Mouse (Mus musculus): ENCODE data around the gene Myog. TPM values are rescaled to one million over a fixed set of nuclear protein-coding genes. Genes with fewer than 3 reads are reported as not detected.

Gene Myog
- polyA plus RNA-seq, 1 experiment from 2014 or later: 0.32 TPM

GRCm38 (mm10) chr1:134264341-134264740 is 25.4 kb upstream of the Myog start:
- ATAC-seq: no peak
- Histone ChIP-seq H3K9ac (ENCODE audit: low read depth, low read length) (no peak overlapping the region), H3K4me2 (ENCODE audit: low read depth, low read length) (no peak overlapping the region), H3K27ac (ENCODE audit: low read length) (no peak overlapping the region), H3K4me1 (ENCODE audit: control insufficient read depth, insufficient read depth, low read length) (no peaks in the 10 kb centered on the region), H3K27me3 (replicated peaks; ENCODE audit: control insufficient read depth, insufficient read depth, low read length) (no peaks in the 10 kb centered on the region), H3K36me3 (ENCODE audit: control insufficient read depth, insufficient read depth, low read length) (no peaks in the 10 kb centered on the region), H3K9me3 (ENCODE audit: control insufficient read depth, low read length) (no peaks in the 10 kb centered on the region), H3K4me3 (ENCODE audit: low read length) (no peak overlapping the region)
- 90% methylated on average over 6 of the region's 6 CpGs for WGBS

- Histone ChIP-seq H3K9ac (ENCODE audit: low read depth, low read length) (no peak overlapping the region), H3K4me2 (ENCODE audit: low read depth, low read length) (no peak overlapping the region), H3K4me3 (ENCODE audit: low read length) (no peak overlapping the region), H3K9me3 (ENCODE audit: control insufficient read depth, low read length) (no peaks in the 10 kb centered on the region), H3K27ac (ENCODE audit: low read length) (no peak overlapping the region), H3K27me3 (replicated peaks; ENCODE audit: control insufficient read depth, insufficient read depth, low read length) (no peaks in the 10 kb centered on the region), H3K4me1 (ENCODE audit: control insufficient read depth, insufficient read depth, low read length) (no peaks in the 10 kb centered on the region), H3K36me3 (ENCODE audit: control insufficient read depth, insufficient read depth, low read length) (no peaks in the 10 kb centered on the region)
- 30% methylated on average over 2 of the region's 2 CpGs for WGBS
- ATAC-seq: no peak
Observed at GRCm38 (mm10) chr1:134265797-134266196, 24.0 kb upstream of the Myog start.

- Histone ChIP-seq H3K4me1 (ENCODE audit: control insufficient read depth, insufficient read depth, low read length) (no peaks in the 10 kb centered on the region), H3K27ac (ENCODE audit: low read length) (no peak overlapping the region), H3K27me3 (replicated peaks; ENCODE audit: control insufficient read depth, insufficient read depth, low read length) (no peaks in the 10 kb centered on the region), H3K4me2 (ENCODE audit: low read depth, low read length) (no peak overlapping the region), H3K4me3 (ENCODE audit: low read length) (no peak overlapping the region), H3K36me3 (ENCODE audit: control insufficient read depth, insufficient read depth, low read length) (no peaks in the 10 kb centered on the region), H3K9me3 (ENCODE audit: control insufficient read depth, low read length) (no peaks in the 10 kb centered on the region), H3K9ac (ENCODE audit: low read depth, low read length) (no peak overlapping the region)
- 75% methylated on average over 7 of the region's 7 CpGs for WGBS
- ATAC-seq: no peak
Observed at GRCm38 (mm10) chr1:134270026-134270425, 19.8 kb upstream of the Myog start.

GRCm38 (mm10) chr1:134272754-134273250 is 17.0 kb upstream of the Myog start:
- no peak overlapping the region for H3K9ac ChIP-seq (ENCODE audit: low read depth, low read length)
- no peak overlapping the region for H3K4me2 ChIP-seq (ENCODE audit: low read depth, low read length)
- no peak overlapping the region for H3K4me3 ChIP-seq (ENCODE audit: low read length)
- H3K9me3 ChIP-seq (ENCODE audit: control insufficient read depth, low read length): no peaks in the 10 kb centered on the region
- WGBS: 64% methylated on average over 5 of the region's 5 CpGs
- no peaks in the 10 kb centered on the region for H3K36me3 ChIP-seq (ENCODE audit: control insufficient read depth, insufficient read depth, low read length)
- H3K4me1 ChIP-seq (ENCODE audit: control insufficient read depth, insufficient read depth, low read length): no peaks in the 10 kb centered on the region
- ATAC-seq: no peak
- H3K27me3 ChIP-seq (replicated peaks; ENCODE audit: control insufficient read depth, insufficient read depth, low read length): no peaks in the 10 kb centered on the region
- no peak overlapping the region for H3K27ac ChIP-seq (ENCODE audit: low read length)

- 49% methylated on average over 9 of the region's 9 CpGs for WGBS
- H3K36me3 ChIP-seq (ENCODE audit: control insufficient read depth, insufficient read depth, low read length): no peaks in the 10 kb centered on the region
- no peak overlapping the region for H3K27ac ChIP-seq (ENCODE audit: low read length)
- no peaks in the 10 kb centered on the region for H3K27me3 ChIP-seq (replicated peaks; ENCODE audit: control insufficient read depth, insufficient read depth, low read length)
- H3K4me1 ChIP-seq (ENCODE audit: control insufficient read depth, insufficient read depth, low read length): no peaks in the 10 kb centered on the region
- ATAC-seq: no peak
- no peak overlapping the region for H3K4me2 ChIP-seq (ENCODE audit: low read depth, low read length)
- no peak overlapping the region for H3K4me3 ChIP-seq (ENCODE audit: low read length)
- H3K9me3 ChIP-seq (ENCODE audit: control insufficient read depth, low read length): no peaks in the 10 kb centered on the region
- no peak overlapping the region for H3K9ac ChIP-seq (ENCODE audit: low read depth, low read length)
Observed at GRCm38 (mm10) chr1:134273493-134274395, 16.0 kb upstream of the Myog start.

GRCm38 (mm10) chr1:134274483-134274920 is 15.3 kb upstream of the Myog start:
- 75% methylated on average over 7 of the region's 7 CpGs for WGBS
- Histone ChIP-seq H3K4me1 (ENCODE audit: control insufficient read depth, insufficient read depth, low read length) (no peaks in the 10 kb centered on the region), H3K4me2 (ENCODE audit: low read depth, low read length) (no peak overlapping the region), H3K27me3 (replicated peaks; ENCODE audit: control insufficient read depth, insufficient read depth, low read length) (no peaks in the 10 kb centered on the region), H3K36me3 (ENCODE audit: control insufficient read depth, insufficient read depth, low read length) (no peaks in the 10 kb centered on the region), H3K9ac (ENCODE audit: low read depth, low read length) (no peak overlapping the region), H3K27ac (ENCODE audit: low read length) (no peak overlapping the region), H3K9me3 (ENCODE audit: control insufficient read depth, low read length) (no peaks in the 10 kb centered on the region), H3K4me3 (ENCODE audit: low read length) (no peak overlapping the region)
- no peak for ATAC-seq

GRCm38 (mm10) chr1:134275616-134276464 is 13.9 kb upstream of the Myog start:
- no peak for ATAC-seq
- no peak overlapping the region for H3K27ac ChIP-seq (ENCODE audit: low read length)
- H3K27me3 ChIP-seq (replicated peaks; ENCODE audit: control insufficient read depth, insufficient read depth, low read length): no peaks in the 10 kb centered on the region
- H3K9me3 ChIP-seq (ENCODE audit: control insufficient read depth, low read length): no peaks in the 10 kb centered on the region
- no peak overlapping the region for H3K9ac ChIP-seq (ENCODE audit: low read depth, low read length)
- WGBS: 64% methylated on average over 13 of the region's 13 CpGs
- no peaks in the 10 kb centered on the region for H3K36me3 ChIP-seq (ENCODE audit: control insufficient read depth, insufficient read depth, low read length)
- no peak overlapping the region for H3K4me2 ChIP-seq (ENCODE audit: low read depth, low read length)
- no peaks in the 10 kb centered on the region for H3K4me1 ChIP-seq (ENCODE audit: control insufficient read depth, insufficient read depth, low read length)
- no peak overlapping the region for H3K4me3 ChIP-seq (ENCODE audit: low read length)

- Histone ChIP-seq H3K9ac (ENCODE audit: low read depth, low read length) (no peak overlapping the region), H3K27ac (ENCODE audit: low read length) (no peak overlapping the region), H3K27me3 (replicated peaks; ENCODE audit: control insufficient read depth, insufficient read depth, low read length) (no peaks in the 10 kb centered on the region), H3K9me3 (ENCODE audit: control insufficient read depth, low read length) (no peaks in the 10 kb centered on the region), H3K4me2 (ENCODE audit: low read depth, low read length) (no peak overlapping the region), H3K4me1 (ENCODE audit: control insufficient read depth, insufficient read depth, low read length) (no peaks in the 10 kb centered on the region), H3K36me3 (ENCODE audit: control insufficient read depth, insufficient read depth, low read length) (no peaks in the 10 kb centered on the region), H3K4me3 (ENCODE audit: low read length) (no peak overlapping the region)
- WGBS: 86% methylated on average over 7 of the region's 7 CpGs
- ATAC-seq: no peak
Observed at GRCm38 (mm10) chr1:134276823-134277222, 13.0 kb upstream of the Myog start.

GRCm38 (mm10) chr1:134280174-134280573 is 9.6 kb upstream of the Myog start:
- WGBS: 82% methylated on average over 5 of the region's 5 CpGs
- Histone ChIP-seq H3K4me3 (ENCODE audit: low read length) (no peak overlapping the region), H3K27me3 (replicated peaks; ENCODE audit: control insufficient read depth, insufficient read depth, low read length) (no peaks in the 10 kb centered on the region), H3K27ac (ENCODE audit: low read length) (no peak overlapping the region), H3K4me1 (ENCODE audit: control insufficient read depth, insufficient read depth, low read length) (no peaks in the 10 kb centered on the region), H3K9ac (ENCODE audit: low read depth, low read length) (no peak overlapping the region), H3K36me3 (ENCODE audit: control insufficient read depth, insufficient read depth, low read length) (no peaks in the 10 kb centered on the region), H3K4me2 (ENCODE audit: low read depth, low read length) (no peak overlapping the region), H3K9me3 (ENCODE audit: control insufficient read depth, low read length) (no peaks in the 10 kb centered on the region)
- ATAC-seq: no peak

All from intestine, embryonic 16.5 days (tissue).